Mouse (Mus musculus): Measurements from ENCODE around the gene Sar1b.

The Sar1b gene

DNA sequence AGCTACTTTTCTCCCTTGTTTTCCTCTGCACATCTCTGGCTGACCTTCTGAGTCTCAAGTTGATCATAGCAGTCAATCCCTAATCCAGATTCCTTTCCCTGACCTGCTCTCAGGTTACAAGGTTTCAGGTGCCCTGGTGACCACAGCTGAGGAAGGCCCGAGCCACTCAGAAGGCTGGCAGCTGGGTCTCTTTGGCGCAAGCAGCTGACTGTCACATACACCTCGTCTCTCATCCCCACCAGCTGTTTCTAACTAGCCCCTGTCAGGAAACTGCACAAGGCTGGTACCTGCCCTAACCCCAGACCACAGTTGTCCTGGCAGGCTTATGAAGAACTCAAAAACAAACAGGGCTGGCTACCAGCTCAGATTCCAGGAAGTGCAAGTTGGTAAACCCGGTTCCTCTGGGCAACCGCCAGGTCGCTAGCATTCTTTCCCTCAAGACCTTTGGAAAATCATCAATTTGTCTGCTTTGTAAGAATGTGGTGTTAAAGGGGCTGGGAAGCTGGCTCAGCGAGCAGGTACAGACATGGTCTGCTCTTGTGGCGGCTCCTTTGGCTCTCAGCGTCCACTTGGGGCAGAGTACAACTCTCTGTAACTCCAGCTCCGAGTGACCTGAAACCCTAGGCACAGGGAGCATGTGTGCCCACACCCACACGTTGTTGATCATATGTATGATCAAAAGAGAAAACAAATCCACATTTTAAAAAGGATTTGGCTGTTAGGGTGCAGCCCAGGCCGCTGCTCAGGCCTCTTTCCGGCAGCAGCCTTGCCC, 43.8 kb downstream of the Sar1b start:
- ChIA-PET CTCF (interaction anchor here (0.6 to 7.7 kb wide), 11 partner anchors 10 to 322 kb away, joined by 3 to 58 read pairs (median 5); partner anchors contain the start of genes Cdkn2aipnl (in 2 of the 4) and 0610009B22Rik (in 1 of the 4)), POLR2A (interaction anchor here (0.6 to 4.9 kb wide), 39 partner anchors 9 to 588 kb away, joined by 3 to 41 read pairs (median 4); partner anchors contain the start of genes Hnrnpab (in 3 of the 4), 0610009B22Rik (in 2 of the 4), 9530068E07Rik (in 1 of the 4) and Cdkn2aipnl (in 1 of the 4))

DNA sequence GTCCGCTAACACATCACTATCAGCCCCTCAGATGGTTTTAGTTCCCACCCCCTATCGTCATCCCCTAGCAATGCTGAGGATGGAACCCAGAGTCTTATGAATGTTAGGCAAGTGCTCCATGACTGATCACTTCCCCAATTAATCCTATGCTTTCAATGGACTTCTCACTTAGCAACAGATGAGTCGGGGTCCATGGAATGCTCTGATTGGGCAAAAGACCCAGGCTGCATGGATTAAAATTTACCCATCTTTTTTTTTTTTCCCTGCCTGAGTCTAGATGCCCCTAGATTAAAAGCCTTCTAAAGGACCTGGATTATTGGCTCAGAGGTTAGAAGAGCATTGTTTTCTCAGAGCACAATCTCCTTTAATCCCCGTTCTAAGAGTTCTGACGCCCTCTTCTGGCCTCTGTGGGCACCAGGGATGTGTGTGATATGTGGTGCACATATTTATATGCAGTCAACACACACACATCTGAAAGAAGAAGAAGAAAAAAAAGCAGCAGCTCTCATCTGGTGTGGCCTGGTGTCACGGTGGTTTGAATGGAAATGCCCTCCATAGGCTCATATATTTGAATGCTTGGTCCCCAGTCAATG, 46.2 kb downstream of the Sar1b start:
- ChIA-PET POLR2A (interaction anchor here in 1 of 4 experiments (1.0 to 1.9 kb wide), 2 partner anchors 106 to 411 kb away, joined by 3 to 7 read pairs; no protein-coding TSS in a partner anchor), CTCF (interaction anchor here in 3 of 4 experiments (0.6 to 7.7 kb wide), 6 partner anchors 8 to 122 kb away, joined by 3 to 58 read pairs (median 4); no protein-coding TSS in a partner anchor)

- ChIA-PET POLR2A (interaction anchor here in 2 of 4 experiments (0.6 to 0.7 kb wide), 2 partner anchors 12 to 195 kb away, joined by 3 to 4 read pairs; no protein-coding TSS in a partner anchor), CTCF (interaction anchor here in 3 of 4 experiments (0.6 to 7.7 kb wide), 6 partner anchors 8 to 719 kb away, joined by 3 to 58 read pairs (median 4); no protein-coding TSS in a partner anchor)
These were observed 47.7 kb downstream of the Sar1b start for GRCm38 (mm10) chr11:51811230-51811629.

DNA sequence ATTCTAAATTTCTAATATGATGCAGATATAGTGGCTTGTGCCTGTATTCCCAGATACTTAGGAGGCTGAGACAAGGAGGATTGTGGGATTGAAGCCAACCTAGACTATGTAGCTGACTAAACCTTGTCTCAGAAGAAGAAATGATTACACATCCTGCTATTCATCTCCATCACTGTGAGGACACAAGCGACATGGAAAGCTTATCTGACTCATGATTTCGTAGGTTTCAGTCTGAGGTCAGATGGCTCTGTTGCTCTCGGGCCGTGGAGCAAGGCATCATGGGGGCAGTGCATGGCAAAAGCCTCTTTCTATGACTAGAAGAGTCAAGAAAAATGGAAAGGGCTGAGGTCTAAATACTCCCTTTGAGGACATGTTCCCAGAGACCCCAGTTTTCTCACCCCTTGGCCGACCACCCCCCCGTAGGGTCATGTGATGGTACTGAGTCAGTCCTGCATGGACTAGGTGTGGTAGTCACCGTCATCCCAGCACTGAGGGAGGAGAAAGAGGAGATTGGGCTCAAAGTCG, 48.6 kb downstream of the Sar1b start:
- POLR2A ChIA-PET: interaction anchor here in 1 of 4 experiments (0.6 kb wide), 1 partner anchor 29 kb away, joined by 3 read pairs; no protein-coding TSS in a partner anchor

DNA sequence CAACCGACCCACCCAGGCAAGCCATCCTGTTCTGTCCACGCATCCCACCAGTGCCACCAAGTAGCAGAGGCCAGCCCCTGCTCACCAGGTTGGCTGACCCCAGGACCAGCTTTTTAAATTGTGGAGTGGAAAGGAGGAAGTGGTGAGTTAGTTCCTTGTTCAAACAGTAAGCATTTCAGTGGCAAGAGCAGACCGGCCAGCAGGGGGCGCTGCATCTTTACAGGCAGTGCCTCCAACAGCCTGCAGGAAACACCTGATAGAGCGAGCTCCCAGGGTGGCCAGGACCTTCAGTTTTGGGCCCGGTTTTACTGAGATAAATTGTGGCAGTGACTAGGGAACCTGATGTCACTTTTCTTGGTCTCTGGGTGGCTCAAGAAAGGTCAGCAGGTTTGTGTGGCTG, 54.3 kb downstream of the Sar1b start:
- ChIA-PET CTCF (interaction anchor here (0.5 to 4.1 kb wide), 106 partner anchors 8 to 529 kb away, joined by 3 to 58 read pairs (median 4); partner anchors contain the start of genes Cdkn2aipnl (in 3 of the 4) and Jade2 (in 1 of the 4)), POLR2A (interaction anchor here in 3 of 4 experiments (0.5 to 2.3 kb wide), 37 partner anchors 11 to 542 kb away, joined by 3 to 13 read pairs (median 4); partner anchors contain the start of genes Cdkn2aipnl (in 2 of the 3), Cdkl3 (in 1 of the 3), Hnrnpab (in 1 of the 3) and Jade2 (in 1 of the 3))

More for the DNA sequence above, 48.6 kb downstream of the Sar1b start:
- CTCF ChIA-PET: no interaction called here

- POLR2A ChIA-PET: interaction anchor here in 3 of 4 experiments (1.3 to 2.1 kb wide), 9 partner anchors 12 to 402 kb away, joined by 3 to 13 read pairs (median 4); partner anchors contain the start of genes Cdkn2aipnl (in 1 of the 3), Hnrnpab (in 1 of the 3) and Jade2 (in 1 of the 3)
These were observed 55.4 kb downstream of the Sar1b start for GRCm38 (mm10) chr11:51818837-51819236.

GRCm38 (mm10) chr11:51819964-51820363, 56.5 kb downstream of the Sar1b start:
- POLR2A ChIA-PET: interaction anchor here (0.7 to 2.6 kb wide), 34 partner anchors 11 to 541 kb away, joined by 3 to 12 read pairs (median 4); partner anchors contain the start of genes Cdkn2aipnl (in 2 of the 4), Hnrnpab (in 2 of the 4), Jade2 (in 1 of the 4) and Vdac1 (in 1 of the 4)
- CTCF ChIA-PET: interaction anchor here (0.5 to 4.1 kb wide), 116 partner anchors 9 to 1031 kb away, joined by 3 to 58 read pairs (median 4); partner anchors contain the start of genes Cdkn2aipnl (in 4 of the 4), 9530068E07Rik (in 2 of the 4), 0610009B22Rik (in 1 of the 4) and Cdkl3 (in 1 of the 4)

More at GRCm38 (mm10) chr11:51818837-51819236, 55.4 kb downstream of the Sar1b start:
- CTCF ChIA-PET: interaction anchor here (0.9 to 4.1 kb wide), 22 partner anchors 11 to 402 kb away, joined by 3 to 58 read pairs (median 6); partner anchors contain the start of genes Cdkn2aipnl (in 3 of the 4) and Jade2 (in 1 of the 4)

GRCm38 (mm10) chr11:51820861-51821260, 57.4 kb downstream of the Sar1b start:
- POLR2A ChIA-PET: interaction anchor here in 3 of 4 experiments (0.8 to 2.6 kb wide), 17 partner anchors 12 to 402 kb away, joined by 3 to 12 read pairs (median 4); partner anchors contain the start of genes Cdkn2aipnl (in 1 of the 3) and Hnrnpab (in 1 of the 3)
- CTCF ChIA-PET: interaction anchor here (0.6 to 4.1 kb wide), 49 partner anchors 10 to 1030 kb away, joined by 3 to 58 read pairs (median 5); partner anchors contain the start of genes Cdkn2aipnl (in 4 of the 4), 9530068E07Rik (in 1 of the 4) and Jade2 (in 1 of the 4)

GRCm38 (mm10) chr11:51822736-51823135, 59.2 kb downstream of the Sar1b start:
- ChIA-PET CTCF (interaction anchor here in 3 of 4 experiments (0.6 to 4.0 kb wide), 10 partner anchors 12 to 306 kb away, joined by 3 to 47 read pairs (median 4); partner anchors contain the start of genes Cdkn2aipnl (in 2 of the 3) and Jade2 (in 1 of the 3)), POLR2A (interaction anchor here in 3 of 4 experiments (0.5 to 1.6 kb wide), 12 partner anchors 32 to 412 kb away, joined by 3 to 6 read pairs (median 4); partner anchors contain the start of gene 0610009B22Rik (in 1 of the 3))

GRCm38 (mm10) chr11:51823271-51823670, 59.8 kb downstream of the Sar1b start:
- ChIA-PET CTCF (interaction anchor here in 3 of 4 experiments (0.7 to 4.0 kb wide), 6 partner anchors 21 to 272 kb away, joined by 3 to 47 read pairs (median 6); partner anchors contain the start of gene Cdkn2aipnl (in 2 of the 3)), POLR2A (interaction anchor here in 2 of 4 experiments (0.6 to 1.6 kb wide), 9 partner anchors 13 to 397 kb away, joined by 3 to 6 read pairs (median 3); partner anchors contain the start of gene 0610009B22Rik (in 1 of the 2))

DNA sequence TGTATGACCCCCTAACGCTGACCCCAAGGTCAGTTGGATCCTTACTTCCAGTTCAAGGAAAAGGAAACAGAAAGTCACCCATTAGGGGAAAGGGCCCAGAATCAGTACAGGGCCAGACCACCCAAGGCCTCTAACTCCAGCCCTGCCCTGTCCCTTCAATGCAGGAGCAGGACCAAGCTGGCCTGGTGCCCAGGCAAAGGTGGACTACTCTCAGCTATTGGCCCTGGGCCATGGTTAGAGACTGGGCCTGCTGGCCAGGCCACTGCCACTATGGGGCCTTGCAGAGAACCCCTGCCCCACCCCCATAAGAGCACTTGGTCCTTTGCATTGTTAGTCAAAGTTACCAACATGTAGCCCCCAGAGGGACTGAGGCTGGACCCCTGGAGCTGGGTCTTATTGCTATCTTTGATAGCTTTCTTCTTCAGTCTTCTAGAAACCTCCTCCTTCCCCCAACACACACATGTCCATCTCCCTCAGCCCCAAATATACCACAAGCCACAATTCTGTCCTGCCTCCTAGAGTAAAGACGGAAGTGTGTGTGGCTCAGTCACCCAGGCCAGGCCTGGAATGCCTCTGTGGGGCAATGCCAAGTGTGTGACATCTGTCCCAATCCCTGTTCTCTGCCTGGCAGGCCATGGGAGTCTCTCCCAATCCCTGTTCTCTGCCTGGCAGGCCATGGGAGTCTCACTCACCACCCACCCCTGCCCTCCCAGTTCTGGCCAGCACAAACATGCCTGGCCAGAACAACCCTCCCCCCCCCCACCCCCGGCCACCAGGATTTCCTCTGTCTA, 60.7 kb downstream of the Sar1b start:
- POLR2A ChIA-PET: interaction anchor here in 3 of 4 experiments (0.6 to 1.5 kb wide), 10 partner anchors 10 to 275 kb away, joined by 3 to 7 read pairs (median 4); partner anchors contain the start of genes 0610009B22Rik (in 1 of the 3) and Ppp2ca (in 1 of the 3)
- CTCF ChIA-PET: interaction anchor here in 3 of 4 experiments (0.7 to 2.1 kb wide), 6 partner anchors 20 to 271 kb away, joined by 3 to 7 read pairs (median 4); partner anchors contain the start of gene Cdkn2aipnl (in 1 of the 3)

GRCm38 (mm10) chr11:51824867-51825424, 61.5 kb downstream of the Sar1b start:
- POLR2A ChIA-PET: interaction anchor here (0.6 to 1.8 kb wide), 8 partner anchors 10 to 522 kb away, joined by 3 to 5 read pairs (median 4); partner anchors contain the start of gene Ppp2ca (in 1 of the 4)
- CTCF ChIA-PET: interaction anchor here in 3 of 4 experiments (0.6 to 1.7 kb wide), 4 partner anchors 24 to 142 kb away, joined by 3 to 7 read pairs (median 4); no protein-coding TSS in a partner anchor

GRCm38 (mm10) chr11:51831962-51832909, 68.7 kb downstream of the Sar1b start:
- POLR2A ChIA-PET: interaction anchor here in 2 of 4 experiments (0.6 to 1.4 kb wide), 2 partner anchors 15 to 112 kb away, joined by 3 to 4 read pairs; no protein-coding TSS in a partner anchor
- CTCF ChIA-PET: interaction anchor here in 2 of 4 experiments (0.6 to 3.0 kb wide), 3 partner anchors 12 to 23 kb away, joined by 4 to 12 read pairs (median 7); no protein-coding TSS in a partner anchor

GRCm38 (mm10) chr11:51832992-51833391, 69.5 kb downstream of the Sar1b start:
- CTCF ChIA-PET: interaction anchor here in 1 of 4 experiments (3.0 kb wide), 1 partner anchor 13 kb away, joined by 12 read pairs; no protein-coding TSS in a partner anchor
- POLR2A ChIA-PET: interaction anchor here in 1 of 4 experiments (1.0 to 1.4 kb wide), 2 partner anchors 15 to 135 kb away, joined by 3 read pairs; partner anchors contain the start of gene Cdkn2aipnl
